Mouse (Mus musculus): ENCODE results near the gene Rnf38. TPM values are rescaled to one million over a fixed set of nuclear protein-coding genes. Genes with fewer than 3 reads are reported as not detected.

The Rnf38 gene
- polyA plus RNA-seq, 1 experiment from 2014 or later: 40.9 TPM

DNA sequence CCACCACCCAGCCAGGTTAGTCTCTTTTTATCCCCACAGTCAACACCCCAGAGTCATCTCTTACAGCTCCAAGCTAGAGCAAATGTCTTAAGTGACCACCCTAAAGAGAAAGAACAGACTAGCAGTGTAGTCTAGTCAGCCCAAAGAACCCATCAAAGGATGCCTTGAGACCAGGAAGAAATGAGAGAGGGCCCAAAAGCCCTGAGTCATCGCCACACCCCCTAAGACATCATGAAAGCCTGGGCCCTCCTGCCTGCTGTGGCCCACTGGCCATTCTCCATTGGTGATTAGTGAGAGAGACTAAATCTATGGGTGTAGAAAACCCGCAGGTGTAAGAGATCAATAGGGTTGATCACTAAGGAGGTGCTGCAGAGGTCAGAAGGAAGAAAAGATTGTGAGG lies 2.4 kb upstream of the Rnf38 start:
- H3K9me3 ChIP-seq (replicated peaks; ENCODE audit: control insufficient read depth, low read length): no peaks in the 10 kb centered on the region
- H3K36me3 ChIP-seq (replicated peaks; ENCODE audit: control insufficient read depth, insufficient read depth, low read depth, low read length): no peaks in the 10 kb centered on the region
- no peak overlapping the region for H3K4me2 ChIP-seq (ENCODE audit: low read depth, low read length)
- DNase-seq (ENCODE audit: low spot score): no peak
- H3K4me1 ChIP-seq (ENCODE audit: control insufficient read depth, insufficient read depth, low read length): no peaks in the 10 kb centered on the region
- ATAC-seq (replicated peaks; ENCODE audit: insufficient number of reproducible peaks, low FRiP score, low TSS enrichment, low read depth): no peak
- WGBS: 69% methylated on average over 2 of the region's 2 CpGs
- no peaks in the 10 kb centered on the region for H3K27me3 ChIP-seq (ENCODE audit: control insufficient read depth, insufficient read depth, low read length)
- no peak overlapping the region for H3K4me3 ChIP-seq (ENCODE audit: low read depth, low read length)
- H3K27ac ChIP-seq (replicated peaks; ENCODE audit: low read depth, low read length): no peak overlapping the region
- H3K9ac ChIP-seq (replicated peaks; ENCODE audit: low read length): no peak overlapping the region

DNA sequence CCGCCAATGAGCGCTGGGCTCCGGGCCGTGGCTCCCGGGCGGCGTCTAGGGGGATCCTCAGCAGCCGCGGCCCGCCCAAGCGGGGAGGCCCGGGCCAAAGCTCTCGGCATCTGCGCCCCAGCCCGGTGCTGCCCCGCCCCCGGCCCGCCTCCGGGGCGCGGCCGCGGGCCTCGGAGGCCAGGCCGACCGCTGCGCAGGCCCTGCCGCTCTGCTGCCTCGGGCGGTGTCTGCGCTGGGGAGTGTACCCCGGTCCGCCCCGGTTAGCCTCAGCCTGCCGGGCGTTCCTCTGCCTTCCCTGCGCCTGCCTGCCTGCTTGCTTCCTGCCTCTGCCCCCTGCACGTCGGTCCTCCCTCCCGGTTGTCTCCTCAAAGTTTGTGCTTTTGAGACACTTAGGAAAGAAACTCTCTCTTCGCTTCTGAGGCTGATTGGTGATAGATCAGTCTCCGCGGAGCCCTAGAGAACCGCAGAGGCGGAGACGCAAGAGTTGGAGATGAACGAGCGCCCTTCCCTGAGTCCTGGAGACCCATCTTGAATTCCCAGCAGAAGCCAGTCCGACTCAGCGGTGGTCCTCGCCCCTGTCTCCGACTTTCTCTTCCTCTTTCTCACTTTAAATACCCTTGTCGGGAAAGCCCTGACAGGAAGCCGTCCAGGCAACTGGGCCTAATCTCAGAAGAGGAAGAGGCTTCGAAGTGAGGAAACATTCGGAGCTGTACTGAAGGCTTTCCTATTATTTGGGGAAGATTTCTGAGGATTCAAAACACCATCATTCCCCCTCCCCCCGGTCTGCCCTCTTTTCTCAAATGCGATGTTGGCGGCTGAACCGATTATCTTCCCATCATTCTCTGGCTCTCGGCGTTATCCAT lies 646 bp upstream of the Rnf38 start:
- peak overlapping the region; percentile 84 for H3K4me3 ChIP-seq (ENCODE audit: low read depth, low read length)
- H3K9me3 ChIP-seq (replicated peaks; ENCODE audit: control insufficient read depth, low read length): no peaks in the 10 kb centered on the region

DNA sequence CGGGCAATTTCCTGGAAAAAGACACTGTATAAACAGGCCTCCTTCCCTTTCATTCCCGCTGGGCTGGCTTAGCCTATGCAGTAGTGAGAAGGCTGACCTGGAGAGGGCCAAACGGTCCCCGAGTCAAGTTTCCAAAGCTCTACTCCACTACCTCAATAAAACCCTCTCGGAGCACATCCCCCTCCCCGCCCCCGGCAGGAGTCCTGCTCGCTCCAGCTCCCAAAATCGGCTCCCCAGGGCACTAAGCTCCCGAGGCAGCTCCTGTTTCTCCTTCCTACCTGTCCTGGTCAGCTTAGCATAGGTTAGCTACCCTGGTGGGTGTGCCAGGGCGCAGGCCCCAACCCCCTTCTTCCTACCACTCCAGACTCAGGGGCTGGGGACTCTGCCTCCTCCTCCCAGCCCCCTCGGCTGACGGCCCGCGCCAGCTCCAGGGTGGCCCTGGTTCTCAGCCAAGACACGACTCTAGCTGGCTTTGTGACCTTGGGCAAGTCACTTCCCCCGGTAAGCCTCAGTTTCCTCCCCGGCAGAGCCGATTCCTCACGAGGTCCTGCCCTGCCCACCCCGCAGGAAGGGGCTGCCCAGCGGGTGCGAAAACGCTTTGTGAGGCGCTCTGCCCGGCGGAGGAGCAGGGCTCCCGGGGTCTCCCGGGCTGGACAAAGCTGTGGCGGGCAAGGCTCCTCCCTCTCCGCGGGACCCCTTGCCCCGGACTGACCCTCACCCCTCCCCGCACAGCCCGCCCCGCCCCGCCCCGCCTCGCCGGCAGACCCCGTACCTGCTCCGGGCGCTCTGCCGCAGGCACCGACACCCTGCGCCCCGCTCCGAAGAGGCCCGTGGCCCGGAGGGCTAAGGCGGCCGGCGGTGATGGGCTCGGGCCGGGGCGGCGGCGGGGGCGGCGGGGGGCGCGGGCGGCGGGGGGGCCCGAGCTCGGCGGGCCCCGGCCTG lies 547 bp downstream of the Rnf38 start:
- peak; percentile 69 for ATAC-seq (replicated peaks; ENCODE audit: insufficient number of reproducible peaks, low FRiP score, low TSS enrichment, low read depth)

More for the DNA sequence above, 646 bp upstream of the Rnf38 start:
- ATAC-seq (replicated peaks; ENCODE audit: insufficient number of reproducible peaks, low FRiP score, low TSS enrichment, low read depth) (peak; percentile 94), DNase-seq (ENCODE audit: low spot score) (peak; percentile 92)
- WGBS: under 1% methylated on average over 35 of the region's 62 CpGs
- H3K27ac ChIP-seq (replicated peaks; ENCODE audit: low read depth, low read length): peak overlapping the region; percentile 90
- no peaks in the 10 kb centered on the region for H3K27me3 ChIP-seq (ENCODE audit: control insufficient read depth, insufficient read depth, low read length)
- H3K4me2 ChIP-seq (ENCODE audit: low read depth, low read length): peak overlapping the region; percentile 63
- peak overlapping the region; percentile 86 for H3K9ac ChIP-seq (replicated peaks; ENCODE audit: low read length)
- no peaks in the 10 kb centered on the region for H3K4me1 ChIP-seq (ENCODE audit: control insufficient read depth, insufficient read depth, low read length)
- no peaks in the 10 kb centered on the region for H3K36me3 ChIP-seq (replicated peaks; ENCODE audit: control insufficient read depth, insufficient read depth, low read depth, low read length)

DNA sequence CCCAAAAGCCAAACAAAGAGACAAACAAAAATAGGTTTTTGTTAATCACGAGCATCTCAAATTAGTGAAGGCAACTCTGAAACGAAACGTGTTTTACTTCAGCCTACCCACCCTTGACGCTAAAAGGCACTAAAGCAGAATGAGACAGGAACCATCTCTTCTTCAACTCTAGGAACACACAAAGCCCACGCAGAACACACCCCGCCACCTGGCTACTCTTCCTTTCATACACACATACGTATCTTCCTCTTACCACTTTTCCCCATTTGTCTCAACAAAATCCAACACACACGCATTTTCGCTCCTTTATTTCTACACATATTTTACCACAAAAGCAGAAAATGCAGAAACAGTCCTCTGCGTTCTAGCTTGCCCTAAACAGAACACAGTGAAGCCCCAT lies 8.5 kb downstream of the Rnf38 start:
- Histone ChIP-seq H3K36me3 (replicated peaks; ENCODE audit: control insufficient read depth, insufficient read depth, low read depth, low read length) (no peaks in the 10 kb centered on the region), H3K9ac (replicated peaks; ENCODE audit: low read length) (no peak overlapping the region), H3K27me3 (ENCODE audit: control insufficient read depth, insufficient read depth, low read length) (no peaks in the 10 kb centered on the region), H3K9me3 (replicated peaks; ENCODE audit: control insufficient read depth, low read length) (no peaks in the 10 kb centered on the region), H3K4me3 (ENCODE audit: low read depth, low read length) (no peak overlapping the region), H3K4me2 (ENCODE audit: low read depth, low read length) (no peak overlapping the region), H3K4me1 (ENCODE audit: control insufficient read depth, insufficient read depth, low read length) (no peaks in the 10 kb centered on the region), H3K27ac (replicated peaks; ENCODE audit: low read depth, low read length) (no peak overlapping the region)
- no peak for ATAC-seq (replicated peaks; ENCODE audit: insufficient number of reproducible peaks, low FRiP score, low TSS enrichment, low read depth)
- DNase-seq (ENCODE audit: low spot score): no peak
- WGBS: 88% methylated on average over 10 of the region's 10 CpGs

More for the DNA sequence above, 547 bp downstream of the Rnf38 start:
- WGBS: 1% methylated on average over 38 of the region's 68 CpGs
- Histone ChIP-seq H3K4me2 (ENCODE audit: low read depth, low read length) (peak overlapping the region; percentile 63), H3K27me3 (ENCODE audit: control insufficient read depth, insufficient read depth, low read length) (no peaks in the 10 kb centered on the region), H3K4me1 (ENCODE audit: control insufficient read depth, insufficient read depth, low read length) (no peaks in the 10 kb centered on the region), H3K4me3 (ENCODE audit: low read depth, low read length) (peak overlapping the region; percentile 84), H3K9me3 (replicated peaks; ENCODE audit: control insufficient read depth, low read length) (no peaks in the 10 kb centered on the region), H3K27ac (replicated peaks; ENCODE audit: low read depth, low read length) (peak overlapping the region; percentile 90), H3K9ac (replicated peaks; ENCODE audit: low read length) (peak overlapping the region; percentile 86), H3K36me3 (replicated peaks; ENCODE audit: control insufficient read depth, insufficient read depth, low read depth, low read length) (no peaks in the 10 kb centered on the region)
- peak; percentile 76 for DNase-seq (ENCODE audit: low spot score)

DNA sequence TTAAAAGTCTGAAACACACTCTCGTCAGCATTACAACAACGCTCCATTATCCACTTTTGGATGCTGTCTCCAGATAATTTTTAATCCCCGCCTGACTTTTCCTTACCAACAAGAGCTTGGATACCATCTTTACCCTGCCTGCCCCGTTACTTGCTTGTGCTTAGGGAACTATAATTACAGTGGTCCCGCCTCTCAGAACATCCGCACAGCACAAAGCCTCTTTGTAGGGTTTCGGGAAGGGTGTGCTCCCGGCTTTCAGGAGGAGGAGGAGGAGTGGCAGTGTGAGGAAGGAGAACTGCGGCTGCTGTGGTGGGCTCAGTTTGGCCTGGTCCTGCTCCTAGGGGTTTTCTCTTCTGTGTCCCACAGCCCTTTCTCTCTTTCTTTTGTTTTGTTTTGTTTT lies 9.4 kb downstream of the Rnf38 start:
- Histone ChIP-seq H3K4me1 (ENCODE audit: control insufficient read depth, insufficient read depth, low read length) (no peaks in the 10 kb centered on the region), H3K4me3 (ENCODE audit: low read depth, low read length) (no peak overlapping the region), H3K36me3 (replicated peaks; ENCODE audit: control insufficient read depth, insufficient read depth, low read depth, low read length) (no peaks in the 10 kb centered on the region), H3K4me2 (ENCODE audit: low read depth, low read length) (no peak overlapping the region), H3K9me3 (replicated peaks; ENCODE audit: control insufficient read depth, low read length) (no peaks in the 10 kb centered on the region), H3K27me3 (ENCODE audit: control insufficient read depth, insufficient read depth, low read length) (no peaks in the 10 kb centered on the region), H3K9ac (replicated peaks; ENCODE audit: low read length) (no peak overlapping the region), H3K27ac (replicated peaks; ENCODE audit: low read depth, low read length) (no peak overlapping the region)
- DNase-seq (ENCODE audit: low spot score): peak; percentile 70
- 26% methylated on average over 9 of the region's 9 CpGs for WGBS
- ATAC-seq (replicated peaks; ENCODE audit: insufficient number of reproducible peaks, low FRiP score, low TSS enrichment, low read depth): no peak

DNA sequence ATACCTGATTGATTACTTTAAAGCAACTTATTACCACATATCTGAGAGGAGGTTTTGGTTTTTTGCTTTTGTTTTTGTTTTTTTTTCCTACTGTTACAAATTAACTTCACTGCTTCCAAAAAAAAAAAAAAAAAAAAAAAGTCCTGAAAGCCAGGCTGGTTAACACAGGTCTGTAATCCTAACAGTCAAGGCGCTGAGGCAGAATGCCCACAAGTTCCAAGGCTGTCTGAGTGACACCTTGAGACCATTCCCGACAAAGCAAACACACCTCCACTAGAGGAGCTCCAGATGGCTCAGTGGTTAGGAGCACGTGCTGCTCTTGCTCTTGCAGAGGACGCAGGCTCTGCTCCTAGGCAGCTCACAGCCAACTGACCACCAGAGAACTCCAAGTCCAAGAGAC lies 10.1 kb downstream of the Rnf38 start:
- Histone ChIP-seq H3K4me3 (ENCODE audit: low read depth, low read length) (no peak overlapping the region), H3K36me3 (replicated peaks; ENCODE audit: control insufficient read depth, insufficient read depth, low read depth, low read length) (no peaks in the 10 kb centered on the region), H3K9ac (replicated peaks; ENCODE audit: low read length) (no peak overlapping the region), H3K4me1 (ENCODE audit: control insufficient read depth, insufficient read depth, low read length) (no peaks in the 10 kb centered on the region), H3K27ac (replicated peaks; ENCODE audit: low read depth, low read length) (no peak overlapping the region), H3K27me3 (ENCODE audit: control insufficient read depth, insufficient read depth, low read length) (no peaks in the 10 kb centered on the region), H3K4me2 (ENCODE audit: low read depth, low read length) (no peak overlapping the region), H3K9me3 (replicated peaks; ENCODE audit: control insufficient read depth, low read length) (no peaks in the 10 kb centered on the region)
- WGBS: 59% methylated on average over 4 of the region's 4 CpGs
- no peak for ATAC-seq (replicated peaks; ENCODE audit: insufficient number of reproducible peaks, low FRiP score, low TSS enrichment, low read depth)
- no peak for DNase-seq (ENCODE audit: low spot score)

DNA sequence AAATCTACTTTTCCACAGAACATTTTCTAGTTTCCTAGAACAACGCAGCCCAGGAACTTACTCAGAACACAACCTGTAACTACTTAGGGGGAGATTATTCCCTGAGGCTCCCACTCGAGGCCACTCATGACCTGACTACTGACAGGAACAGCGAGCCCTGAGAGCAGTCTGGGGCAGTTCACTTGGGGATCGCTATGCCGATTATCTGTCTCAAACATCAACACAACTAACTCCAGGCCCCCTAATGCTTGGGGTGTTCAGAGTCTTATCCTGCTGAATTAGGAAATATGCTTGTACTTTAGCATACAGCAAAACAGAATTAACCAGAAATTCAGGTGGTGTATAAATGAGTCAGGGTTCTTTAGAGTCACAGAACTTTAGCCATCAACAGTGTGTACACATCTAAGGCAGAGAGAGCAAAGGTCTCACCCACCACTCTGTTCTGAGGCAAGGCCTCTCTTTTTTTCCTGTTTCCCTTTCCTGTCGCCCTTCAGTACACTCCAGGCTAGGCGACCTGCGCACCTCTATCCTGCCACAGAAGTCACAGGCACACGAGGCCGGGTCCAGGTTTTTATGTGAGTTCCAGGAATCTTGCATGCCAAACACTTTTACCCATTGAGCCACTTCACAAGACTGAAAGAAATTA lies 16.7 kb downstream of the Rnf38 start:
- H3K4me1 ChIP-seq (ENCODE audit: control insufficient read depth, insufficient read depth, low read length): no peaks in the 10 kb centered on the region
- H3K9me3 ChIP-seq (replicated peaks; ENCODE audit: control insufficient read depth, low read length): no peaks in the 10 kb centered on the region
- H3K9ac ChIP-seq (replicated peaks; ENCODE audit: low read length): no peak overlapping the region
- no peak overlapping the region for H3K4me2 ChIP-seq (ENCODE audit: low read depth, low read length)
- H3K27ac ChIP-seq (replicated peaks; ENCODE audit: low read depth, low read length): no peak overlapping the region
- H3K27me3 ChIP-seq (ENCODE audit: control insufficient read depth, insufficient read depth, low read length): no peaks in the 10 kb centered on the region
- no peak for ATAC-seq (replicated peaks; ENCODE audit: insufficient number of reproducible peaks, low FRiP score, low TSS enrichment, low read depth)
- WGBS: 48% methylated on average over 10 of the region's 10 CpGs
- H3K4me3 ChIP-seq (ENCODE audit: low read depth, low read length): no peak overlapping the region
- DNase-seq (ENCODE audit: low spot score): peak; percentile 15
- H3K36me3 ChIP-seq (replicated peaks; ENCODE audit: control insufficient read depth, insufficient read depth, low read depth, low read length): no peaks in the 10 kb centered on the region

Measured in embryonic facial prominence, embryonic 11.5 days (tissue).